Mouse (Mus musculus) adrenal gland, adult 8-10 months (tissue): Measurements from ENCODE around the gene Mpl. TPM values are rescaled to one million over a fixed set of nuclear protein-coding genes. Genes with fewer than 3 reads are reported as not detected.

Experiments
- DNase-seq: peaks from one replicate; pipeline ENCODE4 v3.0.0; 2022
- total RNA-seq, 4 experiments: library from RNA; stranded (reverse); gene quantifications; 2 replicates each; pipeline ENCODE4 v1.2.4; 2022

Gene Mpl
- total RNA-seq, result under 1 TPM in 1 of 4 experiments, not detected in 3; 0.15 TPM

DNA sequence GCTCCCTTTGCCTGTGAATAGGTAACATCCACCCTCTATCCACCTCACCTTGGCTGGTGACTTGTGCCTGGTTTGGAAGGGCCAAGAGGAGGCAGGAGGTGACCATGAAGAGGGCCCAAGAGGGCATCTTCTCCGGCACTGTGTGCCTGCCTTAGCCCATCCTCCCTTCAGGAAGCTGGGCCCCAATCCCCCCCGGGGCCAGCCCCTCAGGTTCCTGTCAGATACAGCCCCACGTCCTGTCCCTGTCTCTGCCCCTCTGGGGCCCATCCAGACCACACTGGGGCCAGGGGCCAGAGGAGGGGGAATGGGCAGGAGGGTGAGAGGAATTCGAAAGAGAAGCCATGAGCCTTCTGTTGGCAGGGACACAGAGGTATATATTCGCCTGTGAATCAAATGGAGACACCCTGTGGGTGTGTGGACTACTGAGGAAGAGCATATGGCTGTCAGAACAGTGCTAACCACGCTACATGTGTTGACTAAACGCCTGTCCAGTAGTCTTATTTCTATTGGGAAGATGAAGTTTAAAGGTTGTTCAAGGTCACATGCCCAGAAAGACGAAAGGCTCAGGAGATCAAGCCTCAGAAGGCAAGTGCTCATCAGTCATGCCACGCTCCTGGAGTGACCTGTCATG lies at the start of gene Mpl:
Gene Mpl, minus strand, starts transcription at position 169 of the 631 bp plus-strand sequence.
- no peak for DNase-seq

DNA sequence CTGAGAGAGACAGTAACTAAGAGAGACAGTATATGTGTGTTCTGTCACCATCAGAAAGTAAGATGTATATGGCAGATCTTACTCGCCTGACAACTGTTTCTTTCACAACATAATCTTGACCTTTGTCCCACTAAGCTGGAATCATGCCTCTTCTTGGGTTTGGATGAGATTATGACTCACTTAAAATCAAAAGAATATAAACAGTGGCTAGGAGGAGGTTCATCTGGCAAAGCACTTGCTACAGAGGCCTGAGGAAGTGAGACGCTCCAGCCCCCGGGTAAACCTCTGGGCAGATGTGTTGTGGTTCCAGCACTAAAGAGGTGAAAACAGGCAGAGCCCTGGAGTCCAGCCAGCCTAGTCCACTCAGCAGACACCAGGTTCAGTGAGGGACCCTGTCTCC lies 48.2 kb upstream of the Mpl start:
- no peak for DNase-seq

DNA sequence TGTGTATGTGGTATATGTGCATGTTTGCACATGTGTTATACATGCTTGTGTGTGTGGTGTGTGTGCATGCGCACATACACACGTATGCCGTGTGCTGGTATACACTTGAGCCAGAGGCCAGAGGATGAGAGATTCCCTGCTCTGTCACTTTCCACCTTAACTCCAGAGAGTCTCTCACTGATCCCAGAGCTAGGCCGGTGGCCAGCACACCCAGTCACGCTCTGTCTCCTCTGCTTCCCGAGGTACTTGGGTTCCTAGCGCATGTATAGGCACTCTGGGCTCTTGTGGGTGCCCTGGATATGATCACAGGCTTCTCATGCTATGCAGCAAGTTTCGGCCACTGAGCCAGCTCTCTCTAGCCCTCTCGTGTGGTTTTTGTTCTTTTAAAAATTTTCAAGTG lies 43.5 kb upstream of the Mpl start:
- no peak for DNase-seq

DNA sequence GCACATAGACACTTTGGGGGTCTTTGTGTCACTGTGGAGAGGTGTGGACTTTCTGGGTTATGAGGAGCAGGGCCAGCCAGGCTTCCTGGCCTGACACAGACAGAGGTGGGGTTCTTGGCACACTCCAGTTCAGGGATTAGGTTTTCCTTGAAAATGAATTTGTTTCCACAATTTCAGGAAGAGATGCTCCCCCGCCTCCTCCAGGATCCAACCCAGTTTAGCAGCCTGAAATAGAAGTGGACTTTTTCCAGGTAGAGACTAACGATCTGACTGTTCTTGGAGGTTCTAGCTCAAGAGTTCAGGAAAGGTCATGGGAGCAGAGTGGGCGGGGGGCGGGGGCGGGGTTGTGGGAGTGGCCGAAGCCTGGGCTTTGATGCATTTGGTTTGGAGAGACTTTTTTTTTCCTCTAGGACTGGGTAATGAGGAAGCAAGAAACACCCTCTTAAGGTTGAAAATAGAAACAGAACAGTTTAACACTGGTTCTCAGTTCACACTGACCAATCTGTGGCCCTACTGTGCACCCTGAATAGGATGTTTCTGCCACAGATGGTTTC lies 42.9 kb upstream of the Mpl start:
- DNase-seq, result peak; percentile 15

DNA sequence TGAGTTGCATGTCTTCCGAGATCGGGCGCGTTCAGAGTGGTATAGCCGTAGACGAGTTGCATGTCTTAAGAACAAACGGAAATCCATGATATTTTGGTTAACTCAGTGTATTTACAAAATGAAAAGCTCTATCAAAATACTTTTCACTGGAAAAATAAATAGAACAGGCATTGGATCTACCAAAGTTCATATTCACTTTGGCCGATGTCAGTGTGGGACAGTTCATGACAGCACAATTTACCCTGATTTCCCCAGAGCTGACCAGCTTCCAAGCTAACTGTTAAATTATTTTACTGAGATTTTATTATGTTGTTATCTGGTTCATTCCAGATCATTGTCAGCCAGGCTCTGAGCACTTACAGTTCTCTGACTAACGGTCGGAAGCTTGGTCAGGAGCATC lies 33.1 kb upstream of the Mpl start:
- DNase-seq, result no peak

DNA sequence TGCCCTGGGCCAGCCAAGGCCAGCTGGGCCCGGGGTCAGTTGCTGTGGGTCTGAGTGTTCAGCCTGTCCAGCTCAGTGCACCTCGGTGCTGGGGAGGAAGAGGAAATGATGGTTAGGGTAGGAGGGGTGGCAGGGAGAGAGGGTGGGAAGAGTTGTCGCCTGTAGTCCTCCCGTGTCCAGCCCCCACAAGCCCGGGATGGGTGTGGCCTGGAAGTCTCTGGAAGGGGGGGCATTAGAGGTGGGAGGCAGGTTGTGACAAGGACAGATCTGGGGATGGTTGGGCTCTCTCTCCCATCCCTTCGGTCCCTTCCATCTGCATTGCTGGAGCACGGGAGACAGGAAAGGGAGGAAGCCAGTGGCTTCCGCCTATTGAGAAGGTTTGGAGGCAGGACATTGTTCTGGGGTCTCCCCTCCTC lies 32.4 kb upstream of the Mpl start, which contains the start of gene Tie1:
Gene Tie1, minus strand, starts transcription at position 345 of the 416 bp plus-strand sequence.
- DNase-seq, result peak; percentile 67

DNA sequence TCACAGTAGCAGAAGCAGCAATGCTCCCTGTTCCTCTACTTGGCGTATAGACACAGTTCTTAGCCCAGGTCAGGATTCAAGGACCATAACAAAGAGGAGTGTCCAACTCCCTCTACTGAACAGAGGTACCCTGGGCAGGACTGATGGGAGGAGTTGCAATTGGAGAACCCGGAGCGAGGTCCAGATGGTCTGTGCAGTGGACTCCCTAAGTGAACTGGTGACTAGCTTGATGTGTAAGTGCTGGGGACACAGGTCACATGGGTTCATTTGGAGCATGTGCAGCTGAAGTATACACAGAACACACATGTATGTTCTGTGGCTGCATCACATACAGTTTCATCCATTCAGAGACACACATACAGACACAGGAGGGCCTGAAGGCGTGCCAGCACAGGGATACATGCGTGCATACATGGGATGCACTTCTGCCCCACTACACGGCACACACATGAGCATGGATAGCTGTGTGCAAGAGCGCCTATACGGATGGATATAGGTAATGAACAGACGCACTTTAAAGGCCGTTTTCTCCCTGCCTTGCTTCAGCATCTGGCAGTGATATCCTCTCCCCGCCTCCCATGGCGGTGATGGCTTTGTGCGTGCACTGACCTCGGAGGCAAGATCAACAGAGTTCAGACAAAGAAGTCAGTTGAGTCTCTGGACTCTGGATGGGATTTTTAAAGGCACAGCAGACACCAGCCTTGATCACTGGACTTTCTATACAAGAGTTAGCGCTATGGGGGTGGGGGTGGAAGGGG lies 19.6 kb upstream of the Mpl start:
- no peak for DNase-seq

DNA sequence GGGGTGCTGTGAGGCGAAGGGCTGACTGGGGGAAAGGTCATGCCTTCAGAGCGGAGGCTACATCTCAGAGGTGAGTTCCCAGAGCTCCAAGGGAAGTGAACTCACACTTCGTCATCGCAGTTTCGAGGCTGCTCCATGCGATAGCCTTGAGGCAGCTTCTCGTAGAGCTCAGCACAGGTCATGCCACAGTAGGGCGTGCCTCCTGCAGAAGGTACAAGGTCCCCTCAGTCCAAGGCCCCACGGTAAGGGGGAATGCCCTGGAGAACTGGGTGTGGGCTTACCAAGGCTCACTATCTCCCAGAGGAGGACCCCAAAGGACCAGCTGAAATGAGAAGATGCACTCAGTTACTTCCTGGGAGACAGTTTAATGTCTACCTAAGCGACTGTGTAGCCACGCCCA lies 15.4 kb upstream of the Mpl start:
- no peak for DNase-seq

DNA sequence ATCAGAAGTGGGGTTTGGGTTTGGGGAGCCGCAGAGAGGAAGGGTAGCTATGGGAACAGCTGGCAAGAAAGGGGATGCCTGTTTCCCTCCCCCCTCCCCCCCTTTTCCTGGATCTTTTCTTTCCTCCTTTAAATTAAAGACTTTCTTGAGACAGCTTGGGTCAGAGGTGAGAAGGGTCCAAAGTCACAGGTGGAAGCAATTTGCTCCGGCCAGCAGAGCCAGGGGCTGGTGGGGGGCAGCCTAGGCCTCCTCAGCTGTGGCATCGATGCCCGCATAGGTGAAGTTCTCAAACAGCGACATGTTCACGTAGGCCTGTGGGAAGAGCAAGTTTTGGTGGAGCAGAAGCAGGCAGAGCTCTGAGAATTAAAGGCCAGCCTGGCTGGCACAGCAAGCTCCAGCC lies 14.0 kb upstream of the Mpl start:
- DNase-seq, result no peak

DNA sequence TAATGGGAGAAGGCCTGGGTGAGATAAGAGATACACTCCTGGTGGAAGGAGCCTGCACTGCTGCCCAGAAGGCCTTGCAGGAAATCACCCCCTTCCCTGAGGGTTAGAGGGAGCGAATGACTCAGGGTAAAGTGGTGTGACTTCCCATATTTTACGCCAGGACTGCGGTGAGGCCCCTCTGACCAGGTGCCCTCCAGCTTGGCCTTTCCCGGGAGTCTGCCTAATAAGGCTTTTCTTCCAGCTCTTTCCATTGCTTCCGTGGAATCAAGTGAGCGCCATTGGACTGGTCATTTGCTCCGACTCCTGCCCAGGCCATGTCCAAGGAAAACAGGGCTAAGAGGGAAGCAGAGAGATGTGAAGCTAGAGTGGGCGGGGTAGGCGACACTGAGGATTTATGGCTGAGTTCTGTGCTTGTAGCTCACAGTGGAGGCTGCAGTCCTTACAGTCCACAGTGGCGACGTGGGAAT lies 8.4 kb upstream of the Mpl start:
- no peak for DNase-seq

DNA sequence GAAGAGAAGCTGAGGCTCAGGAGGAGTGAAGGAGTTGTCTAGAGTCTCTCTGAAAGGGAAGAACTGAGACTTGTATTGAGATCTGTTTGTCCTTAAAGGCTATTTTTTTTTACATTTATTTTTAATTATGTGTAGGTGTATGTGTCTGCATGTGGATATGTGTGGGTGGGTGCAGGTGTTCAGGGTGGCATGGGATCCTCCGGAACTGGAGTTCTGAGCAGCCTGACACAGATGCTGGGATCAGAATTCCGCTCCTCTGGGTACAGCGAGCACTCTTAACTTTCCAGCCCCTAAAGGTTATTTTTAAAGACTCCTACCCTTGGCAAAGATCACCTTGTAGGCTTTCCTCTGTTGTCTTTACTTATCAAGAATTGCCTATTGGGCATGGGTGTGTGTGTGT lies 7.6 kb upstream of the Mpl start:
- DNase-seq, result no peak

DNA sequence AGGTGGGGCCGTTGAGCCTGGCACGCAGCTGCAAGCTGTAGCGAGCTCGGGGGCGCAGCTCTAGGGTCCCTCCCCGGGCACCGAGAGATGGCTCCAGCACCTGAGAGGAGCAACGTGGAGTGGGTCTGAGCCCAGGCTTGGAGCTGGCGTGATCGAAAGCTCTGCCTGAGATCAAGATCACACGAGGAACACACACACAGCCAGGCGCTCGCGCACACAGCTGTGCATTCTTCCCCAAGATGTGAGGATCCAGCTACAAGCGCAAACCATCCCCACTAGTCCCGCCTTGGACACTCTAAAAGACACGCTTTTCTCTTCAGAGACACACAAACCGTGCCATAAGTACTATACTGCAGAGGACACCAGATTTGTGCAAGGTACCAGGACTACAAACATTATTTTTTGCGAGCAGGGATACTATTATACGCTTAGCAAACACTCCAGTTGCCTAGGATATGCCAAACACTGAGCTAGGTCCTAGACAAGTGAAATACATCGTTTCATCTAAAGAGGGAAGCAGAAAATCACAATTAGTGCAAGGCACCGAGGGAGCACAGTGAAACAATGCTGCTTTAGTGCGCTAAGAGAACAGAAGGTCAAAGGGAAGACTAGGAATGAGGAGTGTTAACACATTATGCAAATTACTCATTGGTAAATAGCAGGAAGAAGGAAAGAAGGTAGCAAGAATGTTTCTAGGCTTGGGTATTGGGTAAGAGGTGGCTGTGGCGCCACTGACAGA lies 10.7 kb downstream of the Mpl start:
- no peak for DNase-seq

DNA sequence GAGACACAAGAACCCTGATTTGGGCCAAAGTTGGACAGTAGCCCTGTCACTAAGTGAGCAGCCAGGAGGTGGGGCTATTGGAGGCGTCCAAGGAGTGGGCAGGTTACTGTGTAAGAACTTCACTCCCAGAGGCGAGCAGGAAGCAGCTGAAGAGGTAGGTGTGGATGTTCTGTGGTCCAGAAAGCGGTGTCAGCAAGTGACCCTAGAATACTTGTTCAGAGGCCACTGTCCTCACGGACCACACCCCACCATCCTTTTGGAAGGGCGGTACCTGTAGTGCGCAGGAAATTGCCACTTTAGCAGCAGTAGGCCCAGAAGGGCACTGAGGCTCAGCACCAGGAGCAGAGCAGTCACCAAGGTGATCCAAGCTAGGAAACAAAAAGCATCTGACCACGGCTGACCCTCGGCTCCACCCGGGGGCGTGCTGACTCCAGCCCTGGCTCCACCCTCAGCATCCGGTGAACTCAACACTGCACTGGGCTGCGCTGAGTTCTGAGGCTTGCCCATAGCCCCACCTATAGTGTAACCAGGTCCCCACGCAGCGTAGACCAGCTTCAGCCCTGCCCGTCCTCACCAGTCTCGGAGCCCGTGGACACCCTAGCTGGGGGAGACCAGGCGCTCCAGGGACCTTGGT lies 11.4 kb downstream of the Mpl start:
- no peak for DNase-seq

DNA sequence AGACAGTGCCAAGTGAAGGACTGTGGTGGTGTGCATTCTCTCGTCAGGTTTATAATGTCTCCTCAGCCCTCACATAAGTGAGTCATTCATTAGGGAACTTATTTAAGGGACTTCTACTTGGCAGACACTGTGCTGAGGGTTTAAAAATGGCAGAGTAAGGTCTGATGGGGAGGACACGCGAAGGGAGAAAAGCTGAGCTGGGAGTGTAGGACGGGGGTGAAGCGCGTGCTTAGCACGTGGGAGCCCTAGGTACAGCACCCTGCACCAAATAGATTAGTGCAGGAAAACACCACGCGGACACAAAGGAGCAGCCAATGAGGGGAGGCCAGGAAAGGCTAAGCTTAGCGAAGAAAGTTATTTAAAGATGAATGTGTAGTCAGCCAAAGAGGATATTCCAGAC lies 12.2 kb downstream of the Mpl start:
- no peak for DNase-seq

DNA sequence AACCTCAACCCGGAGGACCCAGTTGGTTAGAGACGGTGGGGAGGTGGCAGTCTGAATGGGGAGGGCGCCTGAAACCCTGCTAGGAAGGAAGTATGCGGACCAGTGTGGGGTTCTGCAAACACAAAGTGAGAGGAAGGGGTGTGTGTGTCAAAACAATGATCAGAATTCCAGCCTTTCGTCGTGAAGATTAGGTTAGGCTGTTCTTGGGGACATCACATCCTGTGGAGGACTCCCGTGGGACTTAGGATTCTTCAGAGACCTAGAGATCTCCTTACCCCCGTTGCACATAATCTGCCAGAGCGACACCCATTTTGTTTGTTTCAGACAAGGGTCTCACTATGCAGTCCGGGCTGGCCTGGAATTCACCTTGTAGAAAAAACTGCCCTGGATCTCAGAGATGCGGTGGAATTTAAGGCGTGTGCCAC lies 19.5 kb downstream of the Mpl start:
- no peak for DNase-seq

DNA sequence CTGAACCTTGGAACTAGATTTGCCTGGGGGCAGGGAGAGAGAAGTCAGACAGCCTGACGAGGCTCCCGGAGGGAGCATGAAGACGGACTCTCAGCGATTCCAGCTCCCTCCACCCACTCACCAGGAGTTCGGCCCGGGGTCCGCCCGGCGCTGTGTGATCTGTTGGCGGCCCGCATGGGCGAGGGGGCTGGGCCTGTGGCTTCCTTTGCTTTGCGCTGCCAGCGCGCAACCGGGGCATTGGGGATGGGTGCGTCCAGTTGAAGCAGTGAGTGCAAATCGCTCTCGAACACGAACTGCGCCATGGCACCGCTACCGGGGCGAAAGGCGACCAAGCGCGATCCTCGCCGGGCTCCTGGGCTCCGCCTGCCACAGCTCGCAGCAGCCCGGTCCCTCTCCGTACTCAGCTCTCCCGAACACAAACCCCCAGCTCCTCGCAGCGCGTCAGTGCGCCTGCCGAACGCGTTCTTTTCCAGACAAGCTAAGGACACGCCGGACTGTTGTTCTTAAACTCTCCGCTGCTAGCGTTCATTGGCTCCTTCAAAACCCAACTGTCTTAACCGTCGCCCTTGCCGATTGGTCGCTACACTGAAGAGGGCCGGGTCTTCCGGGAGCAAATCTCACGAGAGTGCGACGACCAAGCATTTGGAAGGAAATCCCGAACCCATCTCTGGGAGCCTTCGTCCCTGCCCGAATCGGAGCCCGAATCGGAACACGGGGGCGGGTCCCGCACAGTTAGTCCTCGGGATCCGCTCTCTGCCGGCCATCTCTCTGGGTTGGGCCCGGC lies 20.3 kb downstream of the Mpl start, which contains the start of gene Cdc20:
Gene Cdc20, minus strand, starts transcription at position 533 of the 784 bp plus-strand sequence.
- DNase-seq, result peak; percentile 92

DNA sequence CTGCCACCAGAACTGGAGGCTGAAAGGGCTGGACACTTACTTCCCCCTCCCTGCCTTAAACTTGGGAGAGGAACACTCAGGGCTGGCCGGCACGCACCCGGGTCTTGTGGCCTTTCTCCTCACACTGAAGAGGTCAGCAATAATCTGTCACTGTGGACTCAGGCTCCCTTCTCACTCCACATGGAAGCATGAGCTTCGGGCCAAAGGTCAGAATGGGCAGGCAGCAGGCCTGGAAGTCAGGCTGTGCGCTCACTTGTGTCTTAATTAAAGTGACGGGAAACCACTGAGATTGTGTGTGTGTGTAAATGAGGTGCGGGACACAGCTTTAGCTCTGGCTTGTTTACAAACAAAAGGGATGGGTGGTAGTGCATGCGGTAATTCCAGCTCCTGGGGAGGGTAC lies 25.0 kb downstream of the Mpl start:
- DNase-seq, result no peak

DNA sequence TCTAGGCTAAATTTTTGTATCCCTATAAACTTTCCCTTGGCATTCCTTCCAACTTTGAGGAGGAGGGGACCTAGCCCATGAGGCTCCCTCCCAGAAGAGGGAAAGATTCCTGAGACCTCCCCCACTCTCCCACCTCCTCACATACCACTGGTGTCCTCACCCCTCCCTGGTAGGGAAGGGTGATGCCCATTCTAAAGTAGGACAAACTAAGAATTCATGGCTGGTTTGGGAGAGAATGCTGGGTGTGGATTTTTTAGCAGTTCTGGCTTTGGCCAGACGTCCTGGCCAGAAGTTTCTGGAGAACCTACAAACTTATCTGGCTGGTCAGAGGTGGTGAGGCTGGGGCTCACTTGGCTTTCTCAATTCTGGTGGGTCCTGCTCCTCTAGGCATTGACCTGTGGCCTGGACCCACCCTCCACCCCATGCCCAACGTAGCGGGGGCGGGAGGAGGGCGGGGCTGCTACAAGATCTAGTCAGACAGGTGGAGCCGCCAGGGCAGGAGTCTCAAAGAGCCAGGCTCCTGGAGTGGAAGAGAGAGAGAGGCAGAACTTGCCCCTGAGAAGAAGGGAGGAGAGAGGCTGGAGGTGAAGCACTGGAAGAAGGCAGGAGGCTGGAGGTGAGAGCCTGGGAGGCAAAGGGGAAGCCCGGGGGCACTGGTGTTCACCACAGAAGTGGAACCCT lies 28.0 kb downstream of the Mpl start:
- no peak for DNase-seq

DNA sequence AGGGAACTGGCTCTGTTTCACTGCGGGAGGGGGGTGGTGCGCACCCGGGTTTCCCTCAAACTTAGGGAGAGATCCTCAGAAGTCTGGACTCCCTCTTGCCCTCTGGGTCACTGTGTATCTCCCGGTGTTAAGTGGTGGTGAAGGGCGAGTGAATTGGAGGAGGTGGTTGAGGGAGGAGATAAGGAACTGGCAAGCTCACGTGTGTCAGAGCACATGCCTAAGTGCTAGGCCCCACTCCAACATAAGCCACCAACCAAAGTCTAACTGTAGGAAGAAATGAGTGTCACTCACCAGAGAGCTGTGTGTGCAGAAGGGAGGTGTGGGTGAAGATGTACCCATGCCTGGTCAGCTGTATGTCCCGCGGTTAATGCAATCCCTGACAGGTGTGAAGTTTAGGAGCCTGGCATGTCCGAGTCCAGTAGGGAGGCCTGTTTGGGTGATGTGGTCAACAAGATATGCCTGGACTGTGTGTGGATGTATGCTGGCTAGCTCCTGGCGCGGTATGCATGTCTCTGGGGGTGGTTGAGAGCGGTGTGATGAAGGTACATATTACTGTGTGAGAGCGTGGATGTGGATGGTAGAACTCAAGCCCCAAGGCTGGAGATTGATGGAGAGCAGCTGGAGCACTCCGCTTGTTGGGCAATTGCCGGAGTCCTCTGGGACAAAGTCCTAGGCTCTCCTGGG lies 28.6 kb downstream of the Mpl start:
- DNase-seq, result no peak

DNA sequence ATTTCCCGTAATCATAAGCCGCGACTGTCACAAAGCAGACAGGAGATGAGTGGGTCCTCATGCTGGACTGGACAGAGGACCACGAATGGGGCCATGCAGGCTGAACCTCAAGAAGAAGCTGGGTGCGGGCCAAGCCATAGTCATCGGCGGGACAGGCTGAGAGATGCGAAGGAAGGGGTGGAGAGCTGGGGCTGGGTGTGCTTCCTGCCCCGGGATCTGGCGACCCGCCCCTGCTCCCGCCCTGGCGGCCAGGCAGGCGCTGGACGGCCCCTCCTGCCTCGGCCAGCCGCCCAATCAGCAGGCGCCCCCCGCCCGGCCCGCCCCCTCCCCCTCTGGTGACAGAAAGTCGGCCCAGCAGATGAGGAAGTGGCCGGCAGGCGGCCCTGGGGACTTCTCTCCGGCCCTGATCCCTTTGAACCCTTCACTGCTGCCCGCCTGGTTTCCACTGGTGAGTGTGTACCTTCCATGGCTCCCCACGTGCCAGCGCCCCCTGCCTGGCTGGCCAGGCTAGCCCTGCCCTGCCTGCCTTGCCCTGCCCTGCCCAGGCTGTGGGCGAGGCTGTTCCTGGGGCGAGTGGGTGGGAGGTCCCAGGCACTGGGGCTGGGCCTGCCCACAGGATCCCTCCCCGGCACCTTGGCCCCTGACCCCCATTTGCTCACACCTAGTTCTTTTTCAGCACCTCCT lies 29.4 kb downstream of the Mpl start, which contains the start of gene Elovl1:
Gene Elovl1, plus strand, starts transcription at position 326 of the 684 bp plus-strand sequence.
- DNase-seq, result peak; percentile 92
